Mouse (Mus musculus) hindbrain, embryonic 15.5 days (tissue): ENCODE data around the gene Primpol. TPM values are rescaled to one million over a fixed set of nuclear protein-coding genes. Genes with fewer than 3 reads are reported as not detected.

Experiments used
- ATAC-seq: fragments of 200-750 bp; cut with Nextera tagmentation; 2 replicates; pipeline ENCODE4 v1.8.0; 2017; ENCODE audit warnings: low read depth, moderate number of reproducible peaks, moderate TSS enrichment; ENCODE audit not compliant: low FRiP score
- H3K27ac ChIP-seq: fragments of 300-500 bp; sonication (generic); replicated peaks from 2 replicates; pipeline ENCODE4 v1.5.1; 2015; ENCODE audit warnings: mild to moderate bottlenecking, inconsistent platforms
- H3K27me3 ChIP-seq: fragments of 300-500 bp; sonication (generic); 2 replicates; pipeline ENCODE4 v1.6.1; 2015; ENCODE audit warnings: control low read depth, inconsistent platforms
- H3K36me3 ChIP-seq: fragments of 300-500 bp; sonication (generic); 2 replicates; pipeline ENCODE4 v1.6.1; 2015; ENCODE audit warnings: control low read depth, inconsistent platforms
- H3K4me1 ChIP-seq: fragments of 300-500 bp; sonication (generic); replicated peaks from 2 replicates; pipeline ENCODE4 v1.6.1; 2015; ENCODE audit warnings: control low read depth, inconsistent platforms
- H3K4me2 ChIP-seq: fragments of 300-500 bp; sonication (generic); 2 replicates; pipeline ENCODE4 v1.6.1; 2015; ENCODE audit warnings: moderate library complexity, mild to moderate bottlenecking, inconsistent platforms
- H3K4me3 ChIP-seq: fragments of 300-500 bp; sonication (generic); 2 replicates; pipeline ENCODE4 v1.5.1; 2015; ENCODE audit warnings: mild to moderate bottlenecking, inconsistent platforms
- H3K9ac ChIP-seq: fragments of 300-500 bp; sonication (generic); 2 replicates; pipeline ENCODE4 v1.6.1; 2015; ENCODE audit warnings: inconsistent platforms
- H3K9me3 ChIP-seq: fragments of 300-500 bp; sonication (generic); 2 replicates; pipeline ENCODE4 v1.6.1; 2016; ENCODE audit warnings: control low read depth, inconsistent platforms
- WGBS: fragments of 180-500 bp; shearing (Covaris S2); methylation state at CpG from one replicate; pipeline ENCODE4 v1.1.7; 2015; 5-methylcytosine and 5-hydroxymethylcytosine counted together
- polyA plus RNA-seq: library from polyadenylated mRNA; unstranded; fragments of >200 nt; fragmentation: Nextera tagmentation; extraction: Ambion mirVana; gene quantifications from 2 replicates; pipeline ENCODE4 v1.2.1, GENCODE M21; 2015

Primpol gene
- polyA plus RNA-seq = 7.4 and 8.8 TPM in 2 replicates

- WGBS = 0% methylated on average over 52 of the region's 54 CpGs
- peak within 1 kb of the TSS; percentile 80 for H3K4me2 ChIP-seq
- H3K9ac ChIP-seq = peak within 1 kb of the TSS; percentile 88
- peak; percentile 99 for ATAC-seq
- peak within 1 kb of the TSS; percentile 94 for H3K27ac ChIP-seq
- peak within 1 kb of the TSS; percentile 79 for H3K4me3 ChIP-seq
- H3K9me3 ChIP-seq = no peaks in the 10 kb centered on the region
- no peaks in the 10 kb centered on the region for H3K27me3 ChIP-seq
- H3K4me1 ChIP-seq = peaks cover 22% of the 10 kb centered on the region
- H3K36me3 ChIP-seq = no peaks in the 10 kb centered on the region
Measured at GRCm38 (mm10) chr8:46616879-46617689, at the start of gene Primpol, which contains the start of gene Casp3. Primpol (minus strand) TSS chr8:46617212. Casp3 (plus strand) TSS chr8:46617291.

GRCm38 (mm10) chr8:46655919-46656318, 38.9 kb upstream of the Primpol start:
- H3K4me2 ChIP-seq = no peak overlapping the region
- no peak overlapping the region for H3K9ac ChIP-seq
- ATAC-seq = no peak
- H3K36me3 ChIP-seq = no peaks in the 10 kb centered on the region
- 90% methylated on average over 2 of the region's 2 CpGs for WGBS
- H3K4me3 ChIP-seq = no peak overlapping the region
- H3K4me1 ChIP-seq = no peaks in the 10 kb centered on the region
- no peak overlapping the region for H3K27ac ChIP-seq
- no peaks in the 10 kb centered on the region for H3K9me3 ChIP-seq
- no peaks in the 10 kb centered on the region for H3K27me3 ChIP-seq

GRCm38 (mm10) chr8:46651872-46652271, 34.9 kb upstream of the Primpol start:
- 75% methylated on average over 9 of the region's 9 CpGs for WGBS
- Histone ChIP-seq H3K36me3 (no peaks in the 10 kb centered on the region), H3K9ac (no peak overlapping the region), H3K4me2 (no peak overlapping the region), H3K27ac (no peak overlapping the region), H3K4me1 (no peaks in the 10 kb centered on the region), H3K4me3 (no peak overlapping the region), H3K27me3 (no peaks in the 10 kb centered on the region), H3K9me3 (no peaks in the 10 kb centered on the region)
- ATAC-seq = no peak

GRCm38 (mm10) chr8:46648421-46648820, 31.4 kb upstream of the Primpol start:
- Histone ChIP-seq H3K36me3 (no peaks in the 10 kb centered on the region), H3K27ac (no peak overlapping the region), H3K4me1 (no peaks in the 10 kb centered on the region), H3K4me2 (no peak overlapping the region), H3K9ac (no peak overlapping the region), H3K4me3 (no peak overlapping the region), H3K9me3 (no peaks in the 10 kb centered on the region), H3K27me3 (no peaks in the 10 kb centered on the region)
- ATAC-seq = no peak
- WGBS = 87% methylated on average over 4 of the region's 4 CpGs

GRCm38 (mm10) chr8:46641272-46641671, 24.3 kb upstream of the Primpol start:
- no peak overlapping the region for H3K27ac ChIP-seq
- no peaks in the 10 kb centered on the region for H3K9me3 ChIP-seq
- no peaks in the 10 kb centered on the region for H3K27me3 ChIP-seq
- no peak overlapping the region for H3K4me2 ChIP-seq
- H3K36me3 ChIP-seq = peaks cover 18% of the 10 kb centered on the region
- H3K9ac ChIP-seq = no peak overlapping the region
- no peak overlapping the region for H3K4me3 ChIP-seq
- ATAC-seq = no peak
- H3K4me1 ChIP-seq = peaks cover 5% of the 10 kb centered on the region; the same call in 1 of the 2 replicates
- 93% methylated on average over 5 of the region's 5 CpGs for WGBS

- WGBS = 90% methylated on average over 5 of the region's 5 CpGs
- ATAC-seq = no peak
- H3K4me2 ChIP-seq = no peak overlapping the region
- H3K27ac ChIP-seq = no peak overlapping the region
- H3K4me3 ChIP-seq = no peak overlapping the region
- no peak overlapping the region for H3K9ac ChIP-seq
- H3K27me3 ChIP-seq = no peaks in the 10 kb centered on the region
- H3K4me1 ChIP-seq = peaks cover 5% of the 10 kb centered on the region; the same call in 1 of the 2 replicates
- peaks cover 33% of the 10 kb centered on the region for H3K36me3 ChIP-seq
- no peaks in the 10 kb centered on the region for H3K9me3 ChIP-seq
Measured at GRCm38 (mm10) chr8:46639852-46640251, 22.8 kb upstream of the Primpol start.

- peak; percentile 90 for ATAC-seq
- no peaks in the 10 kb centered on the region for H3K27me3 ChIP-seq
- 46% methylated on average over 6 of the region's 6 CpGs for WGBS
- no peaks in the 10 kb centered on the region for H3K9me3 ChIP-seq
- H3K36me3 ChIP-seq = peaks cover 40% of the 10 kb centered on the region
- no peak overlapping the region for H3K9ac ChIP-seq
- H3K4me3 ChIP-seq = no peak overlapping the region
- H3K4me2 ChIP-seq = peak overlapping the region; percentile 17; the same call in 1 of the 2 replicates
- H3K4me1 ChIP-seq = peaks cover 5% of the 10 kb centered on the region; the same call in 1 of the 2 replicates
- H3K27ac ChIP-seq = peak overlapping the region; percentile 27; the same call in 1 of the 2 replicates
Measured at GRCm38 (mm10) chr8:46639010-46639571, 22.1 kb upstream of the Primpol start.

- no peak overlapping the region for H3K27ac ChIP-seq
- no peak overlapping the region for H3K9ac ChIP-seq
- H3K4me3 ChIP-seq = no peak overlapping the region
- no peak overlapping the region for H3K4me2 ChIP-seq
- H3K27me3 ChIP-seq = no peaks in the 10 kb centered on the region
- H3K9me3 ChIP-seq = no peaks in the 10 kb centered on the region
- H3K36me3 ChIP-seq = peaks cover 49% of the 10 kb centered on the region
- no peaks in the 10 kb centered on the region for H3K4me1 ChIP-seq
- ATAC-seq = no peak
- WGBS = 91% methylated on average over 4 of the region's 4 CpGs
Measured at GRCm38 (mm10) chr8:46630932-46631331, 13.9 kb upstream of the Primpol start.

GRCm38 (mm10) chr8:46630422-46630821, 13.4 kb upstream of the Primpol start:
- H3K36me3 ChIP-seq = peaks cover 44% of the 10 kb centered on the region

GRCm38 (mm10) chr8:46628645-46629044, 11.6 kb upstream of the Primpol start:
- H3K4me2 ChIP-seq = no peak overlapping the region
- no peaks in the 10 kb centered on the region for H3K27me3 ChIP-seq
- H3K36me3 ChIP-seq = peaks cover 26% of the 10 kb centered on the region
- no peak overlapping the region for H3K27ac ChIP-seq
- no peak overlapping the region for H3K9ac ChIP-seq
- no peak overlapping the region for H3K4me3 ChIP-seq
- H3K9me3 ChIP-seq = no peaks in the 10 kb centered on the region
- WGBS = 95% methylated on average over 1 of the region's 1 CpGs
- H3K4me1 ChIP-seq = 0 out of 2 replicates have a peak, but pooled peaks cover 7% of the 10 kb centered on the region
- ATAC-seq = no peak

More at GRCm38 (mm10) chr8:46630422-46630821, 13.4 kb upstream of the Primpol start:
- Histone ChIP-seq H3K9me3 (no peaks in the 10 kb centered on the region), H3K4me2 (no peak overlapping the region), H3K4me3 (no peak overlapping the region), H3K27me3 (no peaks in the 10 kb centered on the region), H3K4me1 (no peaks in the 10 kb centered on the region), H3K27ac (no peak overlapping the region), H3K9ac (no peak overlapping the region)
- 96% methylated on average over 3 of the region's 3 CpGs for WGBS
- ATAC-seq = no peak

- Histone ChIP-seq H3K27ac (no peak overlapping the region), H3K27me3 (no peaks in the 10 kb centered on the region), H3K4me2 (no peak overlapping the region), H3K9me3 (no peaks in the 10 kb centered on the region), H3K4me1 (0 out of 2 replicates have a peak, but pooled peaks cover 7% of the 10 kb centered on the region), H3K9ac (no peak overlapping the region), H3K4me3 (no peak overlapping the region), H3K36me3 (peaks cover 18% of the 10 kb centered on the region)
- no peak for ATAC-seq
- 63% methylated on average over 7 of the region's 7 CpGs for WGBS
Measured at GRCm38 (mm10) chr8:46627881-46628280, 10.9 kb upstream of the Primpol start.

GRCm38 (mm10) chr8:46626642-46627041, 9.6 kb upstream of the Primpol start:
- Histone ChIP-seq H3K9ac (no peak overlapping the region), H3K27me3 (no peaks in the 10 kb centered on the region), H3K4me2 (no peak overlapping the region), H3K36me3 (peaks cover 13% of the 10 kb centered on the region), H3K4me3 (no peak overlapping the region), H3K4me1 (peaks cover 11% of the 10 kb centered on the region), H3K9me3 (no peaks in the 10 kb centered on the region), H3K27ac (no peak overlapping the region)
- WGBS = 96% methylated on average over 5 of the region's 5 CpGs
- no peak for ATAC-seq
